Mouse (Mus musculus) right cerebral cortex, adult 2 months (tissue): ENCODE results near the gene Rsph14.

Source experiments
- DNase-seq, 2 experiments: peaks; one replicate each; pipeline ENCODE4 v3.0.0; 2021 to 2022; ENCODE audit warnings: low spot score in 2 of 2

Gene Rsph14

DNA sequence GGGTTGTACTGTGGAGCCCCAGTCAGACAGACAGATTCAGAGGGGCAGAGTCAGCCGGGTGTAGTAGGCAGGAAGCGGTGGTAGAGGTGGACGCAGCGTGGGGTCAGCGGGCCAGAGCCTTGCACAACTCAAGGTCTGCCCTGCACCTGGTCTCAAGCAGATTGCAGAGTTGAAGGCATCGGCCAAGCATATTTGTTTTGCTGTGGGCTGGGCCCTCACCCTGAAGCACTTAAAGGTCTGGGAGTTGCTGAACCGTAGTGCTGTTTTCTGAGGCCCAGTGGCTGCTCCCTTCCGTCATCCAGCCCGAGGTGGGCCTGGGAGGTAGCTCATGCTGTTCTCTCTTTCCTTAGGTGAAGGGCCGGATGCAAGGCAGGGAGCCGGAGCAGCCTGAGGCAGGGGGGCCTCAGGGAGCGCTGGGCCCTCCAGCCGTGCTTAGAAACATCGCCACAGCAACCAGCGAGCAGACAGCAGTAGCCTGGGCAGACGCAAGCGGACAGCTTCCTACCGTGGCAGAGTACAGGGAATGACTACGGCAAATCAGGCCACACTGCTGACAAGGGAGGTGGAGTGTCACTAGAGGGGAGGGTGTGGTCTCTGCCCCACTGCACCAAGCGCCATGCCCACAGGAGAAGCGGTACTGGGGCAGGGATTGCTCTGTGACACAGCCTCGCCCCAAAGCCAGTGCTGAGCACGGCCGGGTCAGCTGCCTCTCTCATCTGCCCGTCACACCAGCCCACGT lies 41.6 kb downstream of the Rsph14 start:
- DNase-seq, result no peak

DNA sequence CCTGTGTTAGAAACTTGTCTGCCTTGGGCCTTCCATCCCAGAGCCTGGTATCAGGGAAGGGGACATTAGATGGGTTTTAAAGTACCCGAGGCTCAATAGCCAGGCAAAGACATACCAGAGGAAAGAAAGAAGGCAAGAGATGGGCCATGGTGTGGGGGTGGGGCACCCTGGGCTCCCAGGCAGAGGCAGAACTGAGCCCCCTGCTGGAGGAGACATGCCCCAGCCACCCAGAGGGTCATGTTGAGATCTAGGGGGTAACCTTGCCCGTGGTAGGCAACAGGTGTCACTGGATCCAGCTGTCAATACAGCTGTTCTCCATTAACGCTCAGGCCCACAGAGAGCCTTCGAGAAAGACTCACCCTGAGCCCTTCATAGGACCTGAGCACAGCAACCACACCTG lies 42.6 kb downstream of the Rsph14 start:
- DNase-seq, result no peak

DNA sequence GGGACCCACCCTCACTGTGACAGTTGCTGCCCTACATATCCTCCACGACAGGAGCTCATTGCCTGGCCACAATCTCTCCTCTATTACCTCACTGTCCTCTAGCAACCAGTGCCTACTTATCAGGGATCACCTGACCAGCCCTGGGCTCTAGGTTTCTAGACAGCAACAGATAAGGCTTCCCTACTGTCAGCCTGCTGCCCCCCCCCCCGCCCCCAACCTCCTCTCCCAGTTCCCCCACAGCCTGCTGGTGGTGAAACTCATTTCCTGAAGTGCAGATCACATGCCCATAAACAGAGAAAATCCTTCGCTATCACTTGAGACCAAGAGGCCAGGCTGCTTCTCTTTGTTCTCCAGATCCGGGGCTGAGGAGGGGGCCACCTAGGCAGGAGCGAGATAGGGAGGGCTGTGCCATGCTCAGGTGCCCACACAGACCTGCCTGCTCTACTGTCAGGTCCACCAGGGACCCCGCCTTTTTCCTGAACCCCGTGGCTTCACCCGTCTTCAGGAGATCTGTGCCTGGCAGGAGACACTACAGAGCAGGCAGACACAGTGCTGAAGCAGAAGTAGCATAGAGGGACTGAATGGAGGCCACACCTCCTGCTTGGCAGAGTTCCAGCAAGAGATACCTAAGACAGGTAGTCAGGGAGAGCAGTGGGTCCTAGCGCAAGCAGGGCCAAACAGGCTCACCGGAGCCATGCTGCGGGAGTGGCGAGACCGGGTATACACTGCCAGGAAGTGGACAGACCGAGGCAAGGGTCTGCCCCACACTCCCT lies 44.5 kb downstream of the Rsph14 start:
- no peak for DNase-seq

DNA sequence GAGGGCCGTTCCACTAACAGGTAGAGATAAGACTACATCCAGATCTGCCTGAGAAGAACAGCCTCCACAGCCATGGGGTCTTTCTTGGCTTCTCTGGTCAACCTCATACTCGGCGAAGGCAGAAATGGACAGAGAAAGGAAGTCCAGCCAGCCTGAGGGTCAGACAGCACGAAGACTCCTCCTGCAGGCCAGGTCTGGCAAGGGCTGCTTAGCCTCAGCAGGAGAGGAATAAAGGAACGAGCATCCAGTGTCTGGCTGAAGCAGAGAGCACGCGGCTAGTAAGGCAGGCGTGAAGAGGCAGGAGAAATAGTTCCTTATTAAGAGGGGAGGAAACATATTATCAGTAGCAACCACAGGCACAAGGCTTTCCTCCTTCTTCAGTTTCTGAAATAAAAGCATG lies 49.2 kb downstream of the Rsph14 start:
- no peak for DNase-seq

DNA sequence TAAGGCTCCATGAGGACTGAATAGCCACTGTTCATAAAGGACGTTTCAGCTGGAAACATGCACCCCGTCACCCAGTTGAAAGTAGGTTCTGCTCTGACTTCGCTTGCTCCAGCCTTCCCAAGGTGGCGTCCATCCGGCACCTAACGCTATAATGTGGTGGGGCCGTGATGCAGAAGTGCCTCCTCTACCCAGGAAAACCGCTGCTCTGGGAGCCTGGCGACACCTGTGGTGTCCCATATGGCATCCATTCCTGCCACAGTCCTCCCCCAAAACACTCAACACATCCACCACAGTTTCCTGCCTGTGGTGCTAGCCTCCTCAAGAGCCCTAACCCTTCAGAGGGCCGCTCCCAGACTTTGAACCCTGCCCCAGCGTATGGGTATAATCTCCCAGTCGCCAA lies 51.2 kb downstream of the Rsph14 start:
- DNase-seq, result no peak

DNA sequence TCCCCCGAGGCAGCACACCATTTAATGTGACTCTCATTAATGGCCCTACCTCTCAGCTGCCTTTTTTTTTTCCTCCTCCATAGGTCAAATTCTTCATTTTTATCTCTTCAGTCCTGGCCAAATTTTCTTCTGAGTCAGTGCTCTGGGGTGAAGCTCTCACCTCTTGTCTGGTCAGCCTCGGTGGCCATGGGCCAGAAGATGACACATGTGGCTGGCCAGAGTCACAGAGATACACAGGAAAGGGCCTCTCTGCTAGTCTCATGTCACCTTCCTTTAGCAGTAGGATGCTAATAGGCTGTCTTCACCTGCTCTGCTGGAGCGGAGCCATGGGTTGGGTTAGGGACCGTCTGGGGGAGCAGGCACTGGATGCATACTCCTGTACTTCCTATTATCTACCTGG lies 54.3 kb downstream of the Rsph14 start:
- DNase-seq, result no peak

DNA sequence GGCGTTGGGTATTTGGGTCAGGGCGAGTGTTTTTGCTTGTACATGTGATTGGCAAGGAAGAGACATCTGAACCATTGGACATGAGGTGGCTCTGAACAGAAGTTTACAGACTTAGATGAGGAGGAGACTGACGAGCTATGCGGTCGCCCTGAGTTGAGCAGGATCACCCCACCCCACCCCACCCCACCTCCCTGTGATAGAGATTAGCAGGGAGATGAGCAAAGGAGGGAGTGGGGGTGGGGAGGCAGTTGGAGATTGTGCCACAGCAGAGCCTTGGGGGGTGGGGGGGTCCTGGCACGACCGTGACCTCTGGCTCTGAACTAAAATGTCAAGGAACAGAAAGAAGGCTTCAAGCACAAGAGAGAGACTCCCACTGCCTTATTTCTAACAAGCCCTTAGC lies 56.0 kb downstream of the Rsph14 start:
- DNase-seq, result no peak

DNA sequence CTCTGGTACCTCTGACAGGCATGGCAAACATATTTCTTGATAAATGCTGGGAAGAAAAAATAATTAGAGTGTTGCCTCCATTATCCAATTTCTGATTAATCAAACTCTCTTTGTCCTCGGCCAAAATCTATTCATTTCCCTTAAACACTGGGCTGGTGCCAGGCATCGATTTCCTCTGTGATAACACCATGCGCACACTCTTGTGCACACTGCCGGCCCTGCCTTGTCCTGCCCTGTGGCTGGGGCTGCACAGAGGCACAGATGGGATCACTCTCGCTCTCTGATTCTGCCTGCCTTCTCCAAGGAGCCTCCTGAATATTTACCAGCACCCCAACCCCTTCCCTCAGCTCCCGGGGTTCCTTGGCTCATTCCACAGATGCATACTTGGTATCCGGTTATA lies 56.8 kb downstream of the Rsph14 start:
- DNase-seq, result no peak

DNA sequence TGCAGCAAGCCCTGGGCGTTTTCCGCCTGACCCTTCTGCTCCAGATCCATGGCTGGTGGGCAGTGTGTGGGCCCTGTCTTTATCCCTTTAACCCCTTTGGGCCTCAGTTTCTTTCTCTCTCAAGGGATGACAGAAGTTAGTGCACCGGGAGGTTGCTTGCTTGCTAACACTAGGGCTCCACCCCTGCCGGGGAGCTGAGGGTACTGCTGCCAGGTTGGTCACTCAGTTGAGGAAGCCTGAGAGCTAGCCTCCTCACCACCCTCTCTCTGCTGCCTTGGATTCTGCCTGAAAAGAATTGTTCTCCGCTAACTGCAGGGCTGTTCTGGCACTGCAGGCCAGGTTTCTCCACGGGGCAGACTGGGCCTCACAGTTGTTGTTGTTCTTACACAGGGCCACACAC lies 59.4 kb downstream of the Rsph14 start:
- DNase-seq, result no peak

DNA sequence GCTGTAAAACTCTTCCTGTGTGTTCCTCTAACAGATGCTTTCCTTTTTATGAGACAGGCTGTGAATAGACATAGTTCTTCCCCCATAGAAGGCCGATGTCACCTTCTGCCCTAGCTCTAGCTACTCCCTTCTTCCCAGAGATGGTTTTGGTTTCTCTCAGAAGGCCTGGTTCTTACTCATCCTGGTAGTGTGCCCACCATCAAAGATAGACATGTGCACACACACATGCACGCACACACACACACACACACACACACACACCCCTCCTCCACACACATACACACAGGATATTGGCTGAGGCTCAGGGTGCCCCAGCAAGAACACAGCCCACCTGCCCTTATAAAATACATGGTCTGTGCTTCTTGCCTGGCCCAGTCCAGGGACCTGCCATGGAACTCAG lies 63.1 kb downstream of the Rsph14 start:
- no peak for DNase-seq

DNA sequence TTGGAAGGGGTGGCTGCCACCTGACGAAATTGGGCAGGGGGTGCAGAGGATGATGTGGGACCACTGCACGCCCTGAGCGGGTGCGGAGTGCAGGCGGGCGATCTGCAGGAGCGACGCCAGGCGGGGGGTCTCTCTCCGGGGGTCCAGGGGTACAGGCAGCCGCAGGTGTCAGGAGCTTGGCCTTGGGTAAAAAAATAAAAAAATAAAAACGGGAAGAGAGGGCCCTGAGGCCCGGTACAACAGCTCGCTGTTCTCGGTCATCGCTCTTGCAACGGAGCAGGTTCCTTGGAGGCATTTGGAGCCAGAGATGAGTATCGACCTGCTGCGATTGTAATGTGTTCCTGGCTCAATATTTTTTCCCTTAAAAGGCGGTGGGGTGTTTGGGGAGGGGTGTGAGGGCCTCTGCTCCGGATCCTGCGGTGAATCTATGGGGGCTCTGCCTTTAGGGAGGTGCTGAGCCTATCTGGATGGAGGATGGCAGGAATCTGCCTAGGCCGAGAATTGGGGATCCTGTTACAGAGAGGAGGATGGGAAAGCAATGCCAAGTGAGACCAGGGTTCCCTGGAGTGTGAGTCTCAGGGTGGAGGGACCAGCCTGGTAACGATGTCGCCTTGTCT lies 64.6 kb downstream of the Rsph14 start:
- peak in 1 of 2 experiments; percentile 41 for DNase-seq

DNA sequence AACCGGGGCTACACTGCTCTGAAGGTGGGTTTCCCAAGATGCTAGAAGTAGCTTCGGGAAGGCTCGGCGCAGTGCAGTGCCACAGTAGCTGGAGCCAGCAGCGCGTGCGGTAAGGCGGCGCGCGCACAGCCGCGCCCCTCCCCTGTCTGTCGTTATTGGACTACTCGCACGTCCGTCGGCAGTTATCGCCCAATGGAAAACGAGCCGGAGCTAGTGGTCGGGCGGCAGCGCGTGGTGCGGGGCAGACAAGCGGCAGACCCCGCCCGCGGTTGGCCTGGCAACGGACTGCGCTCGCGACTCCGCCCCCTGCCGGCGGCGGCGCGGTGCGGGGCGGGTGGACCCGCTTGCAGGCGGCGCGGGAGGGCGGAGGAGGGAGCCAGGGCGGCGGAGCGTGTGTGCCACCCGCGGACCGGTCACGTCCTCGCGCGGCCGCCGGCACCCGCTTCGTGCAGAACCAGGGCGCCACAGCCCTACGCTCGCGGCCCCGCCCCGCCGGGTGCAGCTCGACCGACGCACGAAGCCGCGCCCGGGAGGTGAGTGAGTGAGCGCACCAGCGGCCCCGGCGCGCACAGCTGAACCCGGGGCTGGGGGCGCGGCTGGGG lies 65.4 kb downstream of the Rsph14 start, which contains the start of gene Gnaz:
TSS of gene Gnaz (plus strand) at position 328 of the 602 bp plus-strand sequence.
- peak; percentile 99 for DNase-seq

DNA sequence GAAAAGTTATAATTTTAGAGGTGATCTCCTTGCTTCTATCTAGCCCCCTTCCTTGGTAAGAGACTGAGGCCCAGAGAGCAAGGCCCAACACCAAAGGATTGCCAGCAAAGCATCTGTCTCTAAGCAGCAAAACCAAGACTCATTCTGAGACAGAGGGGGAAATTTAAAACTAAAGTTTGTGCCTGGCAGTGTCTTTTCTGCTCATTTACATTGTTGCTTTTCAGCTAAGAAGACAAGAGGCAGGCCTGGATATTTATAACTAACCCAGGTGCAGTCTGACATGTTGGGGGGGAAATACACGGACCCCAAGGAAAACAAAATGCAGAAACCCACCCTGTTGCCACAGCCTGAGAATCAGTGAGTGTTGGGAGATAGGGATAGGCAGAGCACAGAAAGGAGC lies 68.0 kb downstream of the Rsph14 start:
- no peak for DNase-seq

DNA sequence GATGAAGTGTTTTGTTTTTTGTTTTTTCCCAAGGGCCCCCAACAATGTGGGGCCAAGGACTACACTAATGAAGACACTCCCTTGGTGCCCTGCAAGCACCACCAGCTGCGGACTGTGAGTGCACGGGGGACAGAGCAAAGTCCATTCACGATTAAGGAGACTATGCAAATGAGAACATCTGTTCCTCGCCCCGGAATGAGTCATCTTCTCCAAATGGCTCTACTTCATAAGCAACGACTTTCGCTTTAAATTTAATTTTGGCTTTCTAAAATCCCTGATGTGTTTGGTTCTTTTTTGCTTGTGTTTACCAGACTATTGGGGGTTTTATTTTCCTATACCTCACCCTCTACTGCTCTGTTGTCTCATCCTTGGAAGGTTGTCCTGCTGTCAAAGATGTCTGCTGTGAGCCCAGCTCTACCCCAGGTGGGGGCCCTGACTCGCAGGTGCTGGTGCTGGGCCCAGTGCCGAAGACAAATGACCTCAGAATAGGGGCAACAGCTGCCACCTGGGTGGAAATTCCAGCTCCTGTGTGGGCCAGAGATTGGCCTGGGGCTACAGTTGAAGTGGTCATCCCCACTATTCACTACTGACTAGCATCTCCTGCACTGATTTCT lies 79.4 kb downstream of the Rsph14 start:
- DNase-seq, result peak; percentile 71 to 72

DNA sequence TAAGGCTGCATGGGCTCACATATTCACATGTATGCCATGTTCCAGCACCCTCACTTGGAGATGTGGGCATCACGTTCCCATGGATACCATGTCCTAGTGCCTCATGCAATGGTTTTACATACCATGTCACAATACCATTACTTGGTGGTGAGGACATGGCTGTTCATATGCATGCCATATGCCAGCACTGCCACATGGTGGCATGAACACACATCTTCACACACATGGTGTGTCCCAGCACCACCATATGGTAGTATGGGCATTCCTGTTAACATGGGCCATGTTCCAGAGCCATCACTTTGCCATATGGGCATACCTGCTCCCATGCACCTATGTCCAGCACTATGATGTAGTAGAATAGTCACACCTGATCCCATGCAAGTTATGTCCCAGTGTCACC lies 91.6 kb downstream of the Rsph14 start:
- no peak for DNase-seq

DNA sequence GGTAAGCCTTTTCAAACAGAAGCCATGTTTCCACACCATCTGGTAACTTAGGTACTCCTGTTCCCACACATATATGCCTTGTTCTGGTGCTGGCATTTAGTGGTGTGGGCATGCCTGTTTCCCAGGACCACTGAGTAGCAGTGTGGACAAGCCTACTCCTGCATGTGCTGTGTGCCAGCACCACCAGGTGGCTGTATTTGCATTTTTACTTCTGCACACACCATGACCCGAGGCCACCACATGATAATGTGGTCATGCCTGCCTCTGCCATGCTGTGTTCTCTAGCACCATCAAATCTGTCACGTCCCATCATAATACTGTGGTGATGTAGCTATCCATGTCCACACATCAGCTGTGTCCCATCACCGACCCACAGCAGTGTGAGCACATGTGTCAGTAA lies 93.1 kb downstream of the Rsph14 start:
- no peak for DNase-seq

DNA sequence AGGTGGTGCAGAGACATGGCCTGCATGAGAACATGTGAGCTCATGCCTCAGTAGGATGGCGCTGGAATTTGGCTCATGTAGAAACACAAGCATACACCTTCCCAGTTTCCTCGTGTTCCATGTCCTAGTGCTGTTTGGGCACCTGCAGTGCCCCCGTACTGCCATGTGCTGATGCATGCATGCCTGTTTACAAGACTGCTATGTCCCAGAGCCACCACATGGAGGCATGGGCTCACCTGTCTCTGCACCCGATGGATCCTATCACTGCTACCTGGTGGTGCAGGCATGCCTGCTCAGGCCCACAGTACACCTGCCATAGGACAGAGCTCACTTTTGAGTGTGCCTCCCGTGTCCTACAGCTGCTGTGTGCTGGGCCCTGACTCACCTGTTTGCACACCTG lies 94.0 kb downstream of the Rsph14 start:
- DNase-seq, result no peak

DNA sequence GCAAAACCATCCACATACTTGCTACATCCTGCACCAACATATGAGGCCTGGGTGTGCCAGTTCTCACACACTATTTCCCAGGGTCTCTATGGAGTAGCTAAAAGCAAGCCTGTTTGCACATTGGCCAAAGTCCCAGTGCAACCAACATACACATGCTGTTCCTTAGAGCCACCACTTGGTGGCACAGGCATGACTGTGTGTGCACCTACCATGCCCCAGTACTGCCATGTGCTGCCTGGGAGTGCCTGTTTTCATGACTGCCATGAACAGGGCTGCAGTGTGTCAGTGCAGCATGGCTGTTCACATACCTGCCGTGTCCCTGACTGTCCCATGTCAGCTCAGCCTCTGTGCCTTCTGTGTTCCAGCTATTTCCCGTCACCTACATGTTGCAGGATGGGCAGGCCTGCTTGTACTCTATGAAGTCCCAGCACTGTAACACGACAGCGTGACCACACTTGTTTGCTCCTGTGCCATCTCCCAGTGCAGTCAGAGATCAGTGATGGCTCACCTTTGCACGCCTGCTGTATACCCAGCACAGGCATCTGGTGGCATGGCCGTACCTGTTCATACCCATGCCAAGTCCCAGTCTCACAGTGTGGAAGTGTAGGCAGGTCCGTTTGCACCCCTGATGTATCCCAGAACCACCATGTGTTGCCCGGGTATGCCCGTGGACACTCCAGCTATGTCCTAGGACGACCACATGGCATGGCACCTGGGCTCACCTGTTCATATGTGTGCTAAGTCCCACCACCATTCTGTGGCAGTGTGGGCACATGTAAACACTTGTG lies 95.2 kb downstream of the Rsph14 start:
- no peak for DNase-seq

DNA sequence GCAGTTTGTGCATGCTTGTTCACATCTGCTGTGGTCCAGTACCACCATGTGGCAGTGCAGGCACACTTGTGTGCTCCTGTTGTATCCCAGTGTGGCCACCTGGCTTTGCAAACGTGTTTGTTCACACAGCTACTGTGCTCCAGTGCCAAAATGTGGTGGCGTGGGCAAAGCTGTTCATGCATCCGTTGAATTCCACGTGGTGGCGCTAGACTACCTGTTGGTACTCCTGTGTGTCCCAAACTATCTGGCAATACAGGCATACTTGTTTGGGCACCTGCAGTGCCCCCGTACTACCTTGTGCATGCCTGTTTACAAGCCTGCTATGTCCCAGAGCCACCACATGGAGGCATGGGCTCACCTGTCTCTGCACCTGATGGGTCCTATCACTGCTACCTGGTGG lies 97.4 kb downstream of the Rsph14 start:
- DNase-seq, result no peak

DNA sequence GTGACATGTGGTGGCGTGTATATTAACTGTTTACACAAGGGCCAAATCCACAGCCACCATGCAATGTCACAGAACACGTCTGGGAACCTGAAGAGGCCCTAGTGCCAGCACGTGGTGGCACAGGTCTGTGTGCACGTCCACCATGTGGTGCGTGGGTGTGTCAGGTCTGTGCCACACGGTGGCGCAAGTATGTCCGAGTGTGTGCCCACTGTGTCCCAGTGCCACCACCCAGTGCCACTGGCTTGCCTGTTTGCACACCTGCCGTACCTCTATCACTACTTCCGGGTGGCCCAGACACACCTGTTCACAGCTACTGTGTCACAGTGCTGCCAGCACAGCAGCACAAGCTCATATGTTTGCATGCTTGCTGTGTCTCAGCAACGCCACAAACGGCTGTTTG lies 97.9 kb downstream of the Rsph14 start:
- no peak for DNase-seq

DNA sequence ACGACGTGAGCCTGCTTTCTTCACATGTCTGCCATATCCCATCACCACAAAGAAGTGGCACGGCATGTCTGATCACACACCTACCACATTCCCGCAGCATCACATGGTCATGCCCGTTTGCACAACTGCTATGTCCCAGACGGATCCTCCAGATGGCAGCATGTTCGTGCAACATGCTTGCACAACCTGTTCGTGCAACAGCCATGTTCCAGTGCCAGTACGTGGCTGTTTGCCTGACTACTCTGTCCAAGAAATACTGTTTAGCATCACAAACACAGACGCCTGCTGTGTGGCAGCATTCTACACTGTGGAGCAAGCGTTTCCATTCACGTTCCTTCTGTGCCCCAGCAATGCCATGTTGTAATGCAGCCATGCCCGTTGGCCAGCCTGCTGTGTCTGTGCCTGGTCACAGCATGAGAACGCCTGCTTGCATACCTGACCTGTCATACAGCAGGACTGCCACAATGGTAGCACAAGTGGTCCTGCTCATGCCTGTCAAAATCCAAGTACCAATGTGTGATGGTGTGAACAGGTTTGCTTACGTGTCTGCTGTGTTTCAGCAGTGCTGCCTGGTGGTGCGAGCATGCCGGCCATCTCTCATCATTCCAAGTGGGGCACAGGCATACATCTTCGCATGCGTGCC lies 98.7 kb downstream of the Rsph14 start:
- DNase-seq, result no peak
